Mouse (Mus musculus) ES-Bruce4 (cell line): Measurements from ENCODE around the gene Synpo2l.

Experiments
- CTCF ChIP-seq: IDR thresholded peaks from one replicate; pipeline ENCODE4 v1.8.1; 2011; ENCODE audit warnings: low read depth, low read length
- EP300 ChIP-seq: IDR thresholded peaks from 2 replicates; pipeline ENCODE4 v1.6.1; 2011; ENCODE audit warnings: low read depth, low read length; ENCODE audit not compliant: insufficient read depth
- POLR2A ChIP-seq: IDR thresholded peaks from one replicate; pipeline ENCODE4 v1.8.1; 2011; ENCODE audit warnings: low read length; ENCODE audit not compliant: insufficient read depth

DNA sequence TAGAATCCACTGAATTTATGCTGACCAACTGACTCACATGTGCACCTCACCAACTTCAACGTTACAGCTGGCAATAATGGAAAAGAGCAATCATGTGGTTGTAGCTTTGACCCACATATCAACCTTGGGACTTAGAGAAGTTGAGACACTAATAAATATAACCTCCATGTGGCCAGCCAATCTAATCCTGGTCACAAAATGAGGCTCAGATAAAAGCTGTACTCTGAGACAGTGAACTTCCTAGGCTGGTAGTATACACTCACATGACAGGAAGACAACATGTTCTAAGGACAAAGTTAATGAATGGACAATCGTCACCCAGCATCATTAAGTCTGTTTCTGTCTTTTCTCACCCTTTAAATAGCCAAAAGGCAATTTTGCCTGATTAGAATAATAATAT, 41.7 kb downstream of the Synpo2l start:
- no peak for TF ChIP-seq CTCF
- TF ChIP-seq POLR2A: no peak
- no peak for TF ChIP-seq EP300
